Mouse (Mus musculus) liver, embryonic 15.5 days (tissue): ENCODE results near the gene Frs3. TPM values are rescaled to one million over a fixed set of nuclear protein-coding genes. Genes with fewer than 3 reads are reported as not detected.

ENCODE experiments used
- ATAC-seq: fragments of 200-750 bp; cut with Nextera tagmentation; 2 replicates; pipeline ENCODE4 v1.8.0; 2017; ENCODE audit warnings: moderate number of reproducible peaks, mild to moderate bottlenecking, moderate library complexity; ENCODE audit not compliant: insufficient read depth
- H3K27ac ChIP-seq: fragments of 300-500 bp; sonication (generic); replicated peaks from 2 replicates; pipeline ENCODE4 v1.5.1; 2015; ENCODE audit warnings: mild to moderate bottlenecking, inconsistent platforms
- H3K27me3 ChIP-seq: fragments of 300-500 bp; sonication (generic); 2 replicates; pipeline ENCODE4 v1.6.1; 2015; ENCODE audit warnings: mild to moderate bottlenecking, inconsistent platforms
- H3K36me3 ChIP-seq: fragments of 300-500 bp; sonication (generic); replicated peaks from 2 replicates; pipeline ENCODE4 v1.6.1; 2015; ENCODE audit warnings: moderate library complexity, mild to moderate bottlenecking, inconsistent platforms
- H3K4me1 ChIP-seq: fragments of 300-500 bp; sonication (generic); replicated peaks from 2 replicates; pipeline ENCODE4 v1.6.1; 2015; ENCODE audit warnings: inconsistent platforms
- H3K4me2 ChIP-seq: fragments of 300-500 bp; sonication (generic); 2 replicates; pipeline ENCODE4 v1.6.1; 2015; ENCODE audit warnings: moderate library complexity, mild to moderate bottlenecking, inconsistent platforms
- H3K4me3 ChIP-seq: fragments of 300-500 bp; sonication (generic); replicated peaks from 2 replicates; pipeline ENCODE4 v1.5.1; 2015; ENCODE audit warnings: mild to moderate bottlenecking, inconsistent platforms
- H3K9ac ChIP-seq: fragments of 300-500 bp; sonication (generic); 2 replicates; pipeline ENCODE4 v1.6.1; 2015; ENCODE audit warnings: moderate library complexity, mild to moderate bottlenecking, inconsistent platforms
- H3K9me3 ChIP-seq: fragments of 300-500 bp; sonication (generic); replicated peaks from 2 replicates; pipeline ENCODE4 v1.6.1; 2016; ENCODE audit warnings: inconsistent platforms
- WGBS: fragments of 180-500 bp; shearing (Covaris S2); methylation state at CpG from one replicate; pipeline ENCODE4 v1.1.7; 2015; ENCODE audit warnings: mixed read lengths; ENCODE audit not compliant: insufficient replicate concordance; 5-methylcytosine and 5-hydroxymethylcytosine counted together
- polyA plus RNA-seq: library from polyadenylated mRNA; unstranded; fragments of >200 nt; fragmentation: Nextera tagmentation; extraction: Ambion mirVana; gene quantifications from 2 replicates; pipeline ENCODE4 v1.2.1, GENCODE M21; 2015

Frs3 gene
- polyA plus RNA-seq, 1 experiment from 2014 or later, result 1.5 TPM

- H3K4me2 ChIP-seq, result no peak overlapping the region
- no peaks in the 10 kb centered on the region for H3K9me3 ChIP-seq
- H3K4me3 ChIP-seq, result no peak overlapping the region
- no peak for ATAC-seq
- 0 out of 2 replicates have a peak, but pooled peaks cover 11% of the 10 kb centered on the region for H3K4me1 ChIP-seq
- H3K9ac ChIP-seq, result no peak overlapping the region
- WGBS, result 65% methylated on average over 1 of the region's 1 CpGs
- H3K27ac ChIP-seq, result no peak overlapping the region
- no peaks in the 10 kb centered on the region for H3K36me3 ChIP-seq
- peaks cover 55% of the 10 kb centered on the region for H3K27me3 ChIP-seq
Measured at GRCm38 (mm10) chr17:47706196-47706595, 17.4 kb downstream of the Frs3 start.

GRCm38 (mm10) chr17:47707961-47708360 lies 19.1 kb downstream of the Frs3 start:
- Histone ChIP-seq H3K36me3 (no peaks in the 10 kb centered on the region), H3K4me2 (no peak overlapping the region), H3K9me3 (no peaks in the 10 kb centered on the region), H3K9ac (no peak overlapping the region), H3K27me3 (peaks cover 40% of the 10 kb centered on the region), H3K27ac (no peak overlapping the region), H3K4me3 (no peak overlapping the region), H3K4me1 (peaks cover 11% of the 10 kb centered on the region; the same call in 1 of the 2 replicates)
- ATAC-seq, result no peak
- 53% methylated on average over 3 of the region's 3 CpGs for WGBS

- 63% methylated on average over 4 of the region's 4 CpGs for WGBS
- Histone ChIP-seq H3K36me3 (no peaks in the 10 kb centered on the region), H3K27ac (no peak overlapping the region), H3K9ac (no peak overlapping the region), H3K9me3 (no peaks in the 10 kb centered on the region), H3K4me3 (no peak overlapping the region), H3K27me3 (peaks cover 30% of the 10 kb centered on the region), H3K4me2 (no peak overlapping the region), H3K4me1 (peaks cover 11% of the 10 kb centered on the region; the same call in 1 of the 2 replicates)
- no peak for ATAC-seq
Measured at GRCm38 (mm10) chr17:47708972-47709371, 20.1 kb downstream of the Frs3 start.

- H3K4me2 ChIP-seq, result no peak overlapping the region
- H3K9ac ChIP-seq, result no peak overlapping the region
- H3K36me3 ChIP-seq, result no peaks in the 10 kb centered on the region
- no peak for ATAC-seq
- no peak overlapping the region for H3K4me3 ChIP-seq
- peaks cover 20% of the 10 kb centered on the region for H3K27me3 ChIP-seq
- H3K4me1 ChIP-seq, result peaks cover 11% of the 10 kb centered on the region; the same call in 1 of the 2 replicates
- H3K27ac ChIP-seq, result no peak overlapping the region
- H3K9me3 ChIP-seq, result no peaks in the 10 kb centered on the region
- WGBS, result 35% methylated on average over 3 of the region's 3 CpGs
Measured at GRCm38 (mm10) chr17:47710036-47710435, 21.2 kb downstream of the Frs3 start.

- no peak overlapping the region for H3K4me3 ChIP-seq
- H3K4me1 ChIP-seq, result peaks cover 11% of the 10 kb centered on the region; the same call in 1 of the 2 replicates
- ATAC-seq, result no peak
- no peak overlapping the region for H3K4me2 ChIP-seq
- WGBS, result 29% methylated on average over 6 of the region's 6 CpGs
- H3K9ac ChIP-seq, result no peak overlapping the region
- no peaks in the 10 kb centered on the region for H3K9me3 ChIP-seq
- H3K27ac ChIP-seq, result no peak overlapping the region
- no peaks in the 10 kb centered on the region for H3K36me3 ChIP-seq
- H3K27me3 ChIP-seq, result peaks cover 5% of the 10 kb centered on the region; the same call in 1 of the 2 replicates
Measured at GRCm38 (mm10) chr17:47711883-47712282, 23.1 kb downstream of the Frs3 start.

GRCm38 (mm10) chr17:47712889-47713571 lies 24.2 kb downstream of the Frs3 start:
- Histone ChIP-seq H3K9ac (no peak overlapping the region), H3K4me1 (peaks cover 11% of the 10 kb centered on the region; the same call in 1 of the 2 replicates), H3K27ac (no peak overlapping the region), H3K36me3 (no peaks in the 10 kb centered on the region), H3K4me3 (no peak overlapping the region), H3K27me3 (no peaks in the 10 kb centered on the region), H3K9me3 (no peaks in the 10 kb centered on the region), H3K4me2 (no peak overlapping the region)
- no peak for ATAC-seq
- 62% methylated on average over 22 of the region's 22 CpGs for WGBS

GRCm38 (mm10) chr17:47715037-47715436 lies 26.2 kb downstream of the Frs3 start:
- no peak for ATAC-seq
- no peak overlapping the region for H3K4me3 ChIP-seq

GRCm38 (mm10) chr17:47721183-47721582 lies 32.4 kb downstream of the Frs3 start:
- no peaks in the 10 kb centered on the region for H3K36me3 ChIP-seq
- H3K4me2 ChIP-seq, result no peak overlapping the region
- no peaks in the 10 kb centered on the region for H3K9me3 ChIP-seq
- no peak for ATAC-seq
- no peak overlapping the region for H3K4me3 ChIP-seq
- 30% methylated on average over 4 of the region's 4 CpGs for WGBS
- no peak overlapping the region for H3K9ac ChIP-seq
- 0 out of 2 replicates have a peak, but pooled peaks cover 4% of the 10 kb centered on the region for H3K27me3 ChIP-seq
- no peaks in the 10 kb centered on the region; the same call in 1 of the 2 replicates for H3K4me1 ChIP-seq
- no peak overlapping the region for H3K27ac ChIP-seq

More at GRCm38 (mm10) chr17:47715037-47715436, 26.2 kb downstream of the Frs3 start:
- Histone ChIP-seq H3K4me1 (no peaks in the 10 kb centered on the region; the same call in 1 of the 2 replicates), H3K36me3 (no peaks in the 10 kb centered on the region), H3K4me2 (no peak overlapping the region), H3K27ac (no peak overlapping the region), H3K9ac (no peak overlapping the region), H3K9me3 (no peaks in the 10 kb centered on the region), H3K27me3 (no peaks in the 10 kb centered on the region)
- WGBS, result 18% methylated on average over 3 of the region's 3 CpGs

- no peak for ATAC-seq
- Histone ChIP-seq H3K4me1 (no peaks in the 10 kb centered on the region), H3K9me3 (no peaks in the 10 kb centered on the region), H3K4me3 (no peak within 1 kb of the TSS), H3K27me3 (peaks cover 8% of the 10 kb centered on the region; the same call in 1 of the 2 replicates), H3K36me3 (no peaks in the 10 kb centered on the region), H3K27ac (no peak within 1 kb of the TSS), H3K9ac (no peak within 1 kb of the TSS), H3K4me2 (no peak within 1 kb of the TSS)
- WGBS, result 60% methylated on average over 11 of the region's 11 CpGs
Measured at GRCm38 (mm10) chr17:47726566-47726965, 37.7 kb downstream of the Frs3 start, which contains the start of gene Pgc. Gene Pgc (plus strand): TSS chr17:47726842.

GRCm38 (mm10) chr17:47730633-47731575 lies 42.1 kb downstream of the Frs3 start:
- Histone ChIP-seq H3K36me3 (no peaks in the 10 kb centered on the region), H3K4me3 (no peak overlapping the region), H3K4me2 (no peak overlapping the region), H3K4me1 (no peaks in the 10 kb centered on the region; the same call in 1 of the 2 replicates), H3K27ac (no peak overlapping the region), H3K9ac (no peak overlapping the region), H3K27me3 (peaks cover 6% of the 10 kb centered on the region; the same call in 1 of the 2 replicates), H3K9me3 (no peaks in the 10 kb centered on the region)
- 57% methylated on average over 24 of the region's 24 CpGs for WGBS
- no peak for ATAC-seq
